Mouse (Mus musculus): ENCODE results near the gene Hsd17b14.
"Not testable (repeated sequence)": the region's sequence is repeated elsewhere in the genome, so short reads cannot be mapped to it uniquely, and the experiment has no call there.

Hsd17b14 gene

DNA sequence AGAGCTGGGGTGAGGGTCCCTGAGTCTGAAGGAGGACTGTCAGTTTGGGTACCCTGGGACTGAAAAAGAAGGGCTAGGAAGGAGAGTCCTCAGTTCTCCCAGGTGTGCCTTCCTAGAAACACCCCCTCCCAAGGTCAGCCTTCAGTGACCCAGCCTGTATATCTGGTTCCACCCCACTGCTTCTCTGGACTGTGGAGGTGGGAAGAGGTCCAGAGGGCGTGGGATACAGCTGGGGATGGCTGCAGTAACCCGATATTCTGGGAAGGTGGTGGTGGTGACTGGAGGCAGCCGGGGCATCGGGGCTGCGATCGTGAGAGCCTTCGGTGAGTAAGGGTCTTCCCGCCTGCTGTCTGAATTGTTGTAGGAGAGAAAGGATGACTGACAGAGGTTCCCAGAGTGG lies at the start of gene Hsd17b14:
TSS of gene Hsd17b14 (plus strand) at position 150 of the 400 bp plus-strand sequence.
- DNase-seq (ENCODE audit: low spot score) = no peak

DNA sequence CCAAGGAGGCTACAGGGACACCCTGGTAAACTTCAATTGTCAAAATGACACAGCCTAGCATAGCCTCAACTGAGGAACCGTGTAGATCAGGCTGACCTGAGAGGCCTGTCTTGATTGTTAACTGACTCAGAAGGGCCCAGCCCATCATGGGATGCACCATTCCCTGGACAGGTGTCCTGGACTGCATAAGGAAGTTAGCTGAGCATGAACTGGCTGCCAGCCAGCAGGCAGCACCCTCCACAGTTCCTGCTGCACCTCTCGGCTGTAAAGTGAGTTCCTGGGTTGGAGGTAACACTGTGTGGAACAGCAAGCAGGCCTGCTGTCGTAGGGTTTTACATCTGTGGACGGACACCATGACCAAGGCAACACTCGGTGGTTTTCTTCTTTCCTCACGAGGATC lies 47.1 kb upstream of the Hsd17b14 start:
- DNase-seq (ENCODE audit: low spot score) = no peak

DNA sequence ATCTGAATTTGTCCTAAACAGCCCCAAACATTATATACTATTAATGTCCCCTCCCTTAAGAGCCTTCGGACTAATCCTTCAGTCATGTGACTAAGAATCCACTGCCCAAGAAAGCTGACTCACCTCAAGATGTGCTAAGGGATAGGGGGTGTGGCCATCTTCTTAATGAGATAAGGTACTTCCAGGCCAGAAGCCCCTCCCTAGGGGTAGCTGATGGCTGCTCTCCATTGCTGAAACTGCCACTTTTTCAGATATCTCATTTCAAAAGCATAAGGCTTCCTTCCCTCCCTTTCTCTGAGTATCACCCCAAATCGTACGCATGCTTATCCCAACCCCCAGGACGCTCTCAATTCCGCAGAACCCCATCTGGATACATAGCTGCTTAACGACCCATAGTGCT lies 46.1 kb upstream of the Hsd17b14 start:
- DNase-seq (ENCODE audit: low spot score) = no peak

DNA sequence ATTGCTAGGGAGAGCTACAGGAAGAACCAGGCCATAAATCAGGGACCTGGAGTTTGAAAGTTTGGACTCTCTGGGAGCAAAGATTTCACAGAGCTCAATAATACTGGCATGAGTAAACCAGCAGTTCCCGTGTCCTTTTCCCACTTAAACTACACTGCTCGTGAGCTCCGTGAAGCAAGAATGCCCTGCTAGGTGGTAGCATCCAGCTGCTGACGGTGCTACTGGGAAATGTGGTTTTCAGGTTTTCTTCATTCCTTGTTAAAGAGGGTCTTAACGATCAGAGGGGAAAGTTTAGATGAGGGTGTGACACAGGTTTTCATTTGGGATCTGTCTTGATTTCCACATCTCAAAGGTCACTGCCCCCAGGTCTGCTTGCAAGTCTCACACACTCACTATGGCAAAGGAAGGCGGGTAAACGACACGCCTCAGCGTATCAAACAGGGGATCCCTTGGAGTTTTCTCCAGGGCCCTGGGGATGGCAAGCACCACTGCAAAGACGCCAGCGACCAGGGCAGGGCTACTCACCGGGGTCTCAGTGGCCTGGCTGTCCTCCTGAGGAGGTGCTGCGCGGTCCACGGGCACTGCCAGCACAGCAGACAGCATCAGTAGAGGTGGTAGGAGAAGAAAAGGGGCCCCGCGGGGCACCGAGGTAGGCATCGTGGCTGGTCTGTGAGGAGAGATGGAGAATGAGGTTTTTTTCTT lies 45.4 kb upstream of the Hsd17b14 start:
- DNase-seq (ENCODE audit: low spot score) = peak; percentile 25

DNA sequence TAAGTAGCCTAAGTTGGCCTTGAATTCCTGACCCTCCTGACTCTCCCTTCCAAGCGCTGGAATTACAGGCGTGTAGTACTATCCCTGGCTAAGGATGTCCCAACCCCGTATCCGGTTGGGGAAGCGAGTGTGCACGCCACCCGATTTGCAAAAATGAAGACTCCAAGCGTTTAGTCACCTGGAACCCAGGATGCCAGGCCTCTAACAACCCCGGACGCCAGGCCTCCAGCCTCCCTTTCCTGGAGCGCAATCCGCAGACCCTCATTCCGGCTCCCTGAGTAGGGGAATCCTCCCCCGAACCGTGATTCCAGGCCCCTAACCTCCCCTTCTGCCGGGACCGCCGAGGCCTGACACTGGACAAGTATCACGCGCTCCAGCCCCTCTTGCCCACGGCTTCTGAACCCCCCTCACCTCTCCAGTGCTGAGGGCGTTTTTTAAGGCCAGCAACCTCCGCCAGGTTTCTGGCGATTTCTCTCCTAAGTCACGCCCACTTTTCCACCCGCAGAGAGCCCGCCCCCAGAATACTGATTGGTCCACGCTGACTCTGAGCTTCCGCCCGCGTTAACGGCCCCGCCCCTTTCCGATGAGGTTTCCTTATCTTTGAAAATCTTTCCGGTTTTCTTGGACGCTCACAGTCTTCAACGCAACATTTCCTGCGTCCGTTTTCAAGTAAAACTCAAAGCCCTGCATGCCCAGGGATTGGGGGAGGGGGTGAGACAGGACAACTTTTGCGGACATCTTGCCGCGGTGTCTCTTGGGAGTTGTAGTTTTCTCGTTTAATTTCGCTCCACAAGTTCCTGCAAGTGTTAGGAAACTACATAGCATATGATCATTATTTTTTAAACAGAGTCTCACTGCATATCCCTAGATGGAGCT lies 44.5 kb upstream of the Hsd17b14 start, which contains the start of gene Nucb1:
TSS of gene Nucb1 (minus strand) at position 495 of the 876 bp plus-strand sequence.
- DNase-seq (ENCODE audit: low spot score) = peak; percentile 86

DNA sequence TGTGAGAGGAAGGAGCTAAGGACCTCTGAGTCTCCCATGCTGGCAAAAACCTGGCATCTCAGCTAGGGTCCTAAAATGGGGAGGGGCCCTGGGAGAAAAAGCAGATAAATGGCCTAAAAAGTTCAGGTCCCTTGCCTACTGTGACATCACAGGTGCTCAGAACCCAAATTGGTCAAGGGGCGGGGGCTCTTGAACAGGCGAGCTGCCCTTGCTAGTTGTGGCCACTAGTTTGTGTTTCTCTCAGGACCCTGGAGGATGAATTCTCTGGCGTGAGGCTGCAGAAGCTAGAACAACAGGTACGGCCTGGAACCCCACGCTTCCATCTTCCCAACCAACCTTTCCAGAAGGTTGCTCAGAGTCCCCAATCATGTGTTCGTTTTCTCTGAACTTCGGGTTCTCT lies 40.3 kb upstream of the Hsd17b14 start:
- no peak for DNase-seq (ENCODE audit: low spot score)

DNA sequence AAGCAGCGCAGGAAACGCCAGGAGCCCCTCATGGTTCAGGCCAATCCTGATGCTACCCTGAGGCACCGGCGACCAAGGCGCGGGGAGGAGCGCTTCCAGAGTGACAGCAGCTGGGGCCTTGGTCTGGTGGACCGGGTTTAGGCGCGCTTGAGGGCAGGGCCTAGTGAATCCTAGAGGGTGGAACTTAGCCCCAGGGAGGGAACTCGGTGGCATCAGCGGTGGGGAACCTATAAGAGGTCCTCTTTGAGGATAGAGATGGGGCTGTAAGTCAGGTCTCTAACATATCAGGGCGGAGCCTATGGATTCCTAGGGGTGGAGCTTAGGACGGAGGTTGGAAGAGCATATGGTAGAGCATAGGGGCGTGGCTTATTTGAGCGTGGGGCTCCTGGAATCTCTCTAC lies 39.3 kb upstream of the Hsd17b14 start:
- DNase-seq (ENCODE audit: low spot score) = no peak

DNA sequence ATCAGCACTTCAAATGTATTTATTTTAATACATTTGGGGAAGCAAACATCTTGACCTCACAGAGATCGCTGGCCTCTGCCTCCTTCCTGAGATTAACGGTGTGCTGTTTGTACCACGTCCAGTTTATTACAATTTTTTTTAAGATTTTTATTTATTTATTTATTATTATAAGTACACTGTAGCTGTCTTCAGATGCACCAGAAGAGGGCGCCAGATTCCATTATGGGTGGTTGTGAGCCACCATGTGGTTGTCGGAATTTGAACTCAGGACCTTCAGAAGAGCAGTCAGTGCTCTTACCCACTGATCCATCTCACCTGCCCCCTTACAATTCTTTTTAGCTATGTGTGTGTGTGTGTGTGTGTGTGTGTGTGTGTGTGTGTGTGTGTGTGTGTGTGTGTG lies 37.8 kb upstream of the Hsd17b14 start:
- not testable (repeated sequence) for DNase-seq (ENCODE audit: low spot score)

DNA sequence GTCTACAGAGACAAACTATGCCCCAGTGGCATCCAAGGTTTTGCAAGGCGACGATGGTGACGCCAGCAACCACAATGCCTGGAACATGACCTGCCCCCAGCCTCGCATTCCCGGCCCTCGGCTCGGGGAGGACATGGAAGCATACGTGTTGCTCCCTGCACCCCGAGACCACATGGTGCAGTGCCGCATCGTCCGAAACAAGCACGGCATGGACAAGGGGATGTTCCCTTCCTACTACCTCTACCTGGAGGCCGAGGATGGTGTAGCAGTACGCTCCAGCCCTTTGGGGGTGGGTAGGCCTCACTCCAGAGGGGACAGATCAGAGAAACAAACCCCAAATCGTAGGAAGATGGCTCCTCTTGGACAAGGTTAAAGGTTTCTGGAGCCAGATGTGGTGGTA lies 36.1 kb upstream of the Hsd17b14 start:
- DNase-seq (ENCODE audit: low spot score) = no peak

DNA sequence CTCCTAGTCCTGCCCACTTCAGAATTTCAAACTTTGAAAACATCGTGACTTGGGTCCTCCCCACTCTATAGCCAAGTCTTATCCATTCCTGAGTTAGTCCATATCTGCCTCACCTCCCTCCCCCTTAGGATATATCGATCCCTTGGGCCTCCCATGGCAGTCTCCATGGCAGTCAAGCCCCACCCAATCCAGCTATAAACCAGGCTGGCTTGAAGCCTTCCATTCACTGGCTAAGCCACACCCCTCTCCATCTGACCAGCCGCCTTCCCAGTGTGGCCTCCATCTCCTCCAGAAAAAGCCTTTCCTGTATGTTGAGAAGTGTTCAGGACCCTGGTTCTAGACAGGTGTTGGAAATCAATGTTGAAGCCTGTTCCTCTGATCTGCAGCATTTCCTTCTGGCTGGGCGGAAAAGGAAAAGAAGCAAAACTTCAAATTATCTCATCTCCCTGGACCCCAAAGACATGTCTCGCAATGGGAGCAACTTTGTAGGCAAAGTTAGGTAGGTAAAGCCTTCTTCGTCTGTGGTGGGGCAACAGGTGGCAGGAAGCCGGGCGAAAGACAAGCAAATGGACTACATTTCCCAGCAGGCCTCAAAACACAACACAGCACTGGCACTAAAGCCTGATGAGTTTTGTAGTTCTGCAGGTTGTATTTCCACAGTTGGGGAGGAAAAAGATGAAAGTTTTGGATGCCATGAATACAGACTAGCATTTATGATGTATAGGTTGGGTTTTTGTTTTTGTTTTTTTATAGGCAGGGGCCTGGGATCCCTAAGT lies 35.2 kb upstream of the Hsd17b14 start:
- no peak for DNase-seq (ENCODE audit: low spot score)

DNA sequence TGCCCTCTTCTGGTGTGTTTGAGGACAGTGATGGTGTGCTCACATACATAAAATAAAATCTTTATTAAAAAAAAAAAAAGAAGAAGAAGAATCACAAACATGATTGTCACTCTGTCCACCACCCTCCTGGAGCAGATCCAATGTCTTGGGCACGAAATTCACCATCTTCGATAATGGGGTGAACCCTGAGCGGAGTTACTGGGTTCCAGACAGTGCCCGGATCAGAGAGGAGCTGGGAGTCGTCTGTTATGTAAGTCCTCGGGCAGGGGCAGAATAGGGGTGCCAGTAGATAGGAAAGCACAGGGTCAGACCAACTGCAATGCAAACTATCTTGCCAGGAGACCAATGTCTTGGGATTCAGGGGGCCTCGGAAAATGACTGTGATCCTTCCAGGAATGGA lies 34.1 kb upstream of the Hsd17b14 start:
- DNase-seq (ENCODE audit: low spot score) = no peak

DNA sequence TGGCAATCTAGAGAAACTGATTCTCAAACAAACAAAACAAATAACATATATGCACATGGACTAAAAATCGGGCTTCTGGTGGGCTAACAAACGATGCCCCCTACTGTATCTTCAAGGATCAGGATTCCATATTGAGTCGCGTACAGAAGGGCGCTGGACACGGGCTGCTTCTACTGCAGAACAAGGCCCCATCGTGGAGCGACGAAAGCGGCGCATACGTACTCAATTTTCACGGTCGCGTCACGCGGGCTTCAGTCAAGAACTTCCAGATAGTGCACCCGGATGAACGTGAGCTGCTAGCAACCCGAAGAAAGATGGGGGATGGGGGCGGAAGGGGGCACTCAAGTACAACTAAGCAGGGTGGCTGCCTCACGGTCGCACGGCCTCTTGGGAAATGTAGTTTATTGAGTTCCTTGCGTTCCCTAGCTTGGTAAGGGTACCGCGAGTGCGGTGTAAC lies 32.9 kb upstream of the Hsd17b14 start:
- peak; percentile 78 for DNase-seq (ENCODE audit: low spot score)

DNA sequence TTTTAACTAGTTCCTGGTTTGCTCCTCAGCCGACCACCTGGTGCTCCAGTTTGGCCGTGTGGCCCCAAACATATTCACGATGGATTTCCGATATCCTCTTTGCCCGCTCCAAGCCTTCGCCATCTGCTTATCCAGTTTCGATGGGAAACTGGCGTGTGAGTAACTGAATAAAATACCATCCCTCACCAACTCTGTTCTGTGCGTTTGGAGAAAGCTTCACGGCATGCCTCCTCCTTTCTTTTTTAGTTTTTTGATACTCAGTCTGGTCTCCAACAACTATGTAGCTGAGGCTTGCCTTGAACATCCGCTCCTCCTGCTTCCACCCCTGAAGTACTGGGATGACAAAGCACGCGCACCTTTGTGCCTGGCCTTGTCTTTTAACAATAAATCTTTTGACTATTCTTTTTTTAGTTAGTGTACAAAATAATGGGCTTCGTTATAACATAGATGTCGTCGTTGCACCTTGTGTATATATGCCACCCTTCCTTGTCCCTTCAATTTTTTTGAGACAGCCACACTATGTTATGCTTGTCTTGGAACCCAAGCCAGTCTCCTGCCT lies 32.4 kb upstream of the Hsd17b14 start:
- DNase-seq (ENCODE audit: low spot score) = no peak

DNA sequence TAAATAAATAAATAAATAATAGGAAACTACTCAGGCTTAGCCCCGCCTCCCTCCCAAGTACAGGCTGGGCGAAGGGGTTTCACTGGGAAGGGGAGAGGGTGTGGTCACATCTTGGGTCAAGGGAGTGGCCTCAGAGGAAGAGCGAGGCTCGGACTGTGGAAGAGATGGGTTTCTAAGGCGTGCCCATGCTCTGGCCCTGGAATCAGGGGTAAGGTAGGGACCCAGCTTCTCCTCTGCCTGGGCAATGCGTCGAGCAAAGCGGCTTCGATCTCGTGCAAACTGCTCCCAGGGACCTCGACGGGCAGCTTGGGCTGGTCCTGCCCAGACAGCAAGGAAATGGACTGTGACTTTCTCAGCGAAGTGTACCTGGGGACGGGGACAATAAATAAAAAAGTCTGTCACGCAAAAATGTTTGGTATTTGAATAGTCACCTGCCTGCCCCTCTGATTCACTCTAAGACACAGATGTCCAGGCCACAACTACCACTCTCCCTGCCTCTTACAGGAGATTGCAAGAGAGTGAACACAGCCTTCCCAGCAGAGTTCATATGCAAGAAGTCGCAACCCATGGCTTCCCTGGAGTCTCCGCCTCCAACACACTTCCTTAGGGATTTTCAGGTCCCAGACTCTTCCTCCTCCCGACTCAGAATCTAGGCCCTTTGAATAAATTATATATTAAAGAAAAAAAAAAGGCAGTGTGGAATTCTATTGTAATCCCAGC lies 31.6 kb upstream of the Hsd17b14 start:
- DNase-seq (ENCODE audit: low spot score) = no peak

DNA sequence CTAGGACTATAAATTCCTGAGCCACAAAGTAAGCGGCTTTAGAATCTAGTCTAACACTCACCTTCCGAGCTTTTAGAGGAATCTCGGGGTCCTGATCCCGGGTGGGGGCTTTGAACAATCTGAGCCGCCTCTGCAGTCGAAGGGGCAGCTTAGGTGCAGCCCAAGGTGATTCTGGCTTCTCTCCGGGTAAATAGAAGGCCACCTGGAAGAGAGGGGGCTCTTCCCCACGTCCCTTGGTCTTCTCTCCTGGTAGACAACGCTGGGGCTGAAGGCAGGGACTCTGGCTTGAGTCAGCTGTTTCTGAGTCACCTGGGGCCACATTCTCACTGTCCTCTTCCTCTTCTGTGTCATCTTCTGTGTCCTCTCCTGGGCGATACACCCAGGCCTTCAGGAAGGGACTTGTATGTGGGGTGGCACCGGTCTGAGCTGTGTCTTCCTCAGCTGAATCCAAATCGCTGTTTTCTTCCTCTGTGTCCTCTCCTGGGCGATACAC lies 31.0 kb upstream of the Hsd17b14 start:
- no peak for DNase-seq (ENCODE audit: low spot score)

DNA sequence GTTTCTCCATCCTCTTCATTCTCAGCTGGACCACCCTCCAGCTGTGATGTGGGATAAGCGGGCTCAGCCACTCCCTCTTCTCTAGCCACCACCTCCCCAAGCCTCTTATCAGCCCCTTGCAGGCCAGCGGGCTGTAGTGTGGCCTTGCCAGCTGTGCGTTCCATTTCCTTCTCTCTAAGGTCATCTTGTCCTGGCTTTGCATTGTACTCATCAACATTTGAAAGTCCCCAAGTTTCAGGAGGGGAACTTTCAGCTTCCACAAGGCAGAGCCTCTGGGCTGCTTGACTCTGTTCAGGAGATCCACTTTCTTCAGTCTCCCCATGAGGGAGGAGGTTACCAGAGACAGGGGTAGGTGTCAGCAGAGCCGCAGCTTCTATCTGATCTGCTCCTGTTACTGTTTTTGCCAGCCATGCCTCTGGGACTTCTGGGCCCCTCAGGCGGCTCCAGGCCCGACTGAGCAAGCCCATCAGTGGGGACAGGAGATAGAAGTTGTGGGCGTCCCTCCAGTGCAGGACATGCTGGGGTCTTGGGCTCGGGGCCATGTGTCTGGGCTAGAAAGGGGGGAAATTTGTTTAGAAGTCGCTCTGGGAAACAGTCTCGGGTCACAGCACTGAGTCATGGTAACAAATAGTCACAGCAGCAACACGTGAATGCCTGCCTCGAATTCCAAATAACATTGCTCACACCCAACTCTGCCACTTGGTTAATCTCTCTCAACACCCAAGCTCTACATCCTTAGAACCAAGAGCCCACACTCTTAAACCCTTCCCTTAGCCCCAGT lies 29.7 kb upstream of the Hsd17b14 start:
- DNase-seq (ENCODE audit: low spot score) = peak; percentile 60

DNA sequence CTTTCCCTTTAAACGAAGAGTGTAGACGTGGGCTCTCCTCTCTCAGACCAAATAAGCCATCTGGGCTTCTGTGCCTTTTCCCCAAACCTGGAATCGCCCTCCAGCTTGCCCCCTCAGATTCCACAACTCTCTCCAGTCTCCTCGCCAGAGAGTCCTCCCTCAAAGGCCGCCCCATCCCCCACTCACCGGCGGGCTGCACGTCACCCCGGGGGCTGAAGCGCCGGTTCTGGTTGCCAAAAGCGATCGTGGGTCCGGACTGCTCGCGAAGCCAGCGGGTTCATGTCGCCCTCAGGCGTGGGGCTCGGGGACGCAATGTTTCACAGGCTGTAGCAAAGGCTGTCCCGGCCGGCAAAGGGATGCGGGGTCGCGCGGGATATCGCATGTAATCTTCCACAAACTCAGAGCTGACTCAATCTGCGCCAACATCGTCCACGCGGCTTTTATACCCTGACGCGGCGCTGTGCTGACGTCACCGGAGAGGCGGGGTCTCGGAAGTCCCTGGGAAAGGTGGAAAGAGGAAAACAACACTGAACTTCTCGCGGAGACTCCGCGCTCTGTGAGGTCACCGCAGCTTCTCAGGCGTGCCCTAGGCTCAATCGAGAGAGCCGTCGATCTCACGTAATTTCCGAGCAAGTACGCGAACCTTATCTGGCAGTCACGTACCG lies 28.8 kb upstream of the Hsd17b14 start, which contains the start of the genes Ppp1r15a and Plekha4:
TSS of gene Ppp1r15a (minus strand) at position 460 of the 665 bp plus-strand sequence.
TSS of gene Plekha4 (plus strand) at position 522 of the 665 bp plus-strand sequence.
- DNase-seq (ENCODE audit: low spot score) = peak; percentile 96

DNA sequence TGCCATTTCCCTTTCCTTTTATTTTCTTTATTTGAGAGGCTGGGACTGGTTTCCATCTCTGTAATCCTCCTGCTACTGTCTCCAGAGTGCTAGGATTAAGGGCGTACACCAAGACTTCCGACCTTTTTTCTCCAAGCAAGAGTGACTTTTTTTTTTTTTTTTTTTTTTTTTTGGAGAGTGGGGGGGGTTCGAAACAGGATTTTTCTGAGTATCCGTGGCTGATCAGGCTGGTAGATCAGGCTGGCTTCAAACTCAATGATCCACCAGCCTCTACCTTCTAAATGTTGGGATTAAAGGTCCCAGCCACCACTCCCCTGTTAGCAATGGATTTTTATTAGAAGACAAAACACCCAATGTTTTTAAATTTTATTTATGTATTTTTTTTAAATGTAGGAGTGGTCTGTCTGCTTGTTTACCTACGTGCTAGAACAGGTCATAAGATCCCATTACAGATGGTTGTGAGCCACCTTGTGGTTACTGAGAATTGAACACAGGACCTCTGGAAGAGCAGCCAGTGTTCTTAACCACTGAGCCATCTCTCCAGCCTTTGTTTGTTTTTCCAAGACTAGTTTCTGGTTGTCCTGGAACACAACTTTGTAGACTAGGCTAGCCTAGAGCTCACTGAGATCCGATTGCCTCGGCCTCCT lies 28.1 kb upstream of the Hsd17b14 start:
- DNase-seq (ENCODE audit: low spot score) = no peak

DNA sequence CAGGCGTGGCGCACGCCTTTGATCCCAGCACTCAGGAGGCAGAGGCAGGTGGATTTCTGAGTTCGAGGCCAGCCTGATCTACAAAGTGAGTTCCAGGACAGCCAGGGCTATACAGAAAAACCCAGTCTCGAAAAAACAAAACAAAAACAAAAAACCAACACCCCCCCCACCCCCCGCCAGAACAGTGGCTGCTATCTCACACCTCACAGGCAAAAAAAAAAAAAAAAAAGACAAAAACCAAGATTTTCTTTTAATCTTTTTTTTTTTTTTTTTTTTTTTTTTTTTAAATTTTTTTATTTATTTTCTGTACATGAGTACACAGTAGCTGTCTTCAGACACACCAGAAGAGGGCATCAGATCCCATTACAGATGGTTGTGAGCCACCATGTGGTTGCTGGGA lies 27.5 kb upstream of the Hsd17b14 start:
- not testable (repeated sequence) for DNase-seq (ENCODE audit: low spot score)

Data from ovary, postnatal 36 days (tissue).